Mouse (Mus musculus): Measurements from ENCODE around the gene Gm4881. TPM values are rescaled to one million over a fixed set of nuclear protein-coding genes. Genes with fewer than 3 reads are reported as not detected.

Gene Gm4881
- total and polyA plus RNA-seq, 3 experiments = 0.13 TPM; not detected in 2

GRCm38 (mm10) chr7:24882416-24883199, 61.7 kb downstream of the Gm4881 start:
- no peak overlapping the region for H3K4me3 ChIP-seq (ENCODE audit: control insufficient read depth in 1 of 2, insufficient read depth in 1 of 2, low read depth in 2 of 2, low read length in 2 of 2)
- H3K27me3 ChIP-seq (ENCODE audit: control insufficient read depth in 1 of 2, insufficient read depth in 2 of 2, low read length in 2 of 2) = peaks cover 4 to 9% of the 10 kb centered on the region in 2 experiments
- H3K9me3 ChIP-seq (replicated peaks; ENCODE audit: insufficient read depth, low read length) = no peaks in the 10 kb centered on the region
- peaks cover 6 to 14% of the 10 kb centered on the region in 2 experiments for H3K36me3 ChIP-seq (ENCODE audit: control insufficient read depth in 1 of 2, insufficient read depth in 2 of 2, low read length in 2 of 2)
- no peak overlapping the region for H3K9ac ChIP-seq (ENCODE audit: control insufficient read depth, low read depth, low read length, poor library complexity, severe bottlenecking)
- H3K27ac ChIP-seq (ENCODE audit: control insufficient read depth, low read depth, low read length) = no peak overlapping the region
- TF ChIP-seq CHD1 (IDR thresholded peaks at IDR 0.05; ENCODE audit: low read depth, low read length) = no peak
- TF ChIP-seq RAD21 (IDR thresholded peaks at IDR 0.05; ENCODE audit: low read depth, low read length) = no peak
- no peak for TF ChIP-seq ZNF384 (IDR thresholded peaks at IDR 0.05; ENCODE audit: low read depth, low read length)
- TF ChIP-seq E2F4 (IDR thresholded peaks at IDR 0.05; ENCODE audit: borderline replicate concordance, low read depth, low read length) = no peak
- TF ChIP-seq JUND (IDR thresholded peaks at IDR 0.05; ENCODE audit: low read depth, low read length) = no peak
- TF ChIP-seq NELFE (IDR thresholded peaks at IDR 0.05; ENCODE audit: low read depth, low read length) = no peak
- no peak for TF ChIP-seq CTCF (IDR thresholded peaks at IDR 0.05 in 2 of 3, conservative IDR thresholded peaks at IDR 0.05 in 1 of 3; ENCODE audit: control insufficient read depth in 1 of 3, insufficient read depth in 1 of 3, low read depth in 2 of 3, low read length in 3 of 3, poor library complexity in 1 of 3, severe bottlenecking in 1 of 3)
- no peak for TF ChIP-seq SMC3 (IDR thresholded peaks at IDR 0.05; ENCODE audit: low read depth, low read length)
- no peak for TF ChIP-seq USF1 (IDR thresholded peaks at IDR 0.05; ENCODE audit: low read depth, low read length)
- TF ChIP-seq ELF1 (IDR thresholded peaks at IDR 0.05; ENCODE audit: low read depth, low read length) = no peak
- TF ChIP-seq MAX (IDR thresholded peaks at IDR 0.05; ENCODE audit: low read length) = no peak
- TF ChIP-seq MXI1 (IDR thresholded peaks at IDR 0.05; ENCODE audit: low read depth, low read length) = no peak
- TF ChIP-seq ZC3H11A (IDR thresholded peaks at IDR 0.05; ENCODE audit: low read depth, low read length) = no peak
- TF ChIP-seq EP300 (IDR thresholded peaks at IDR 0.05; ENCODE audit: low read depth in 1 of 2, low read length in 2 of 2) = no peak
- TF ChIP-seq ETS1 (IDR thresholded peaks at IDR 0.05; ENCODE audit: low read depth, low read length) = no peak
- TF ChIP-seq KAT2A (conservative IDR thresholded peaks at IDR 0.05; ENCODE audit: low read depth, low read length) = no peak
- TF ChIP-seq MAFK (IDR thresholded peaks at IDR 0.05; ENCODE audit: borderline replicate concordance, low read depth, low read length) = no peak
- DNase-seq (ENCODE audit: low read depth, low spot score) = no peak
- peaks cover 32% of the 10 kb centered on the region for H3K79me2 ChIP-seq (ENCODE audit: control insufficient read depth, insufficient read depth, low read length, poor library complexity)
- peaks cover 0 to 17% of the 10 kb centered on the region in 2 experiments; a peak in 2 of 4 replicates for H3K4me1 ChIP-seq (ENCODE audit: control insufficient read depth in 1 of 2, insufficient read depth in 2 of 2, low read length in 2 of 2)

- Histone ChIP-seq H3K4me1 (ENCODE audit: control insufficient read depth in 1 of 2, insufficient read depth in 2 of 2, low read length in 2 of 2) (peaks cover 0 to 5% of the 10 kb centered on the region in 2 experiments; a peak in 2 of 4 replicates), H3K36me3 (ENCODE audit: control insufficient read depth in 1 of 2, insufficient read depth in 2 of 2, low read length in 2 of 2) (no peaks in the 10 kb centered on the region), H3K9me3 (replicated peaks; ENCODE audit: insufficient read depth, low read length) (no peaks in the 10 kb centered on the region), H3K27me3 (ENCODE audit: control insufficient read depth in 1 of 2, insufficient read depth in 2 of 2, low read length in 2 of 2) (peaks cover 20 to 28% of the 10 kb centered on the region in 2 experiments), H3K79me2 (ENCODE audit: control insufficient read depth, insufficient read depth, low read length, poor library complexity) (peaks cover 2% of the 10 kb centered on the region), H3K9ac (ENCODE audit: control insufficient read depth, low read depth, low read length, poor library complexity, severe bottlenecking) (no peak overlapping the region), H3K4me3 (ENCODE audit: control insufficient read depth in 1 of 2, insufficient read depth in 1 of 2, low read depth in 2 of 2, low read length in 2 of 2) (no peak overlapping the region), H3K27ac (ENCODE audit: control insufficient read depth, low read depth, low read length) (no peak overlapping the region)
- no peak for TF ChIP-seq MYC (IDR thresholded peaks at IDR 0.05; ENCODE audit: low read depth, low read length)
- TF ChIP-seq MAX (IDR thresholded peaks at IDR 0.05; ENCODE audit: low read length) = no peak
- no peak for TF ChIP-seq TCF12 (IDR thresholded peaks at IDR 0.05; ENCODE audit: low read depth, low read length)
- TF ChIP-seq ZMIZ1 (IDR thresholded peaks at IDR 0.05; ENCODE audit: low read depth, low read length) = no peak
- TF ChIP-seq ELF1 (IDR thresholded peaks at IDR 0.05; ENCODE audit: low read depth, low read length) = no peak
- TF ChIP-seq USF1 (IDR thresholded peaks at IDR 0.05; ENCODE audit: low read depth, low read length) = no peak
- TF ChIP-seq JUND (IDR thresholded peaks at IDR 0.05; ENCODE audit: low read depth, low read length) = no peak
- TF ChIP-seq GABPA (IDR thresholded peaks at IDR 0.05; ENCODE audit: low read depth, low read length) = no peak
- no peak for TF ChIP-seq ZNF384 (IDR thresholded peaks at IDR 0.05; ENCODE audit: low read depth, low read length)
- no peak for DNase-seq (ENCODE audit: low read depth, low spot score)
Observed at GRCm38 (mm10) chr7:24879620-24880019, 64.7 kb downstream of the Gm4881 start.
